21 mouse cellular contexts compared by ENCODE assay signal in genomic region chr14:76694894-76695293, GRCm38 (mm10).
DNase-seq lines count a peak whose midpoint lies in the region; ATAC-seq and TF ChIP-seq lines count a peak whose summit lies in the region.
"Had no signal": no experiment of that assay in that cellular context is flagged by ENCODE, and none has a peak within 500 bp of the region (broad histone marks: within the 10 kb centered on the region; RNA-seq: fewer than 3 reads in every experiment).

No protein-coding gene starts in this region.

- WGBS in kidney, embryonic 16.5 days, result 45% methylated on average over 8 of the region's 8 CpGs
- WGBS in thymus, adult 2 months, result 18% methylated on average over 8 of the region's 8 CpGs
- 43% methylated on average over 8 of the region's 8 CpGs for WGBS in liver, embryonic 14.5 days (ENCODE audit: insufficient replicate concordance)
- WGBS in forebrain, embryonic 11.5 days, result 92% methylated on average over 8 of the region's 8 CpGs

- no peak for TF ChIP-seq POLR2A in thymus, adult 2 months (IDR thresholded peaks at IDR 0.05; ENCODE audit: control insufficient read depth, extremely low read depth, insufficient read depth, low read length, poor library complexity)

- no peak overlapping the region for H3K4me2 ChIP-seq in kidney, embryonic 16.5 days (replicated peaks; ENCODE audit: low read depth, low read length)
- H3K4me2 ChIP-seq in liver, embryonic 14.5 days (ENCODE audit: low read depth), result peak overlapping the region; percentile 61; the same call in 1 of the 2 replicates
- no peak overlapping the region for H3K4me2 ChIP-seq in forebrain, embryonic 11.5 days (ENCODE audit: low read depth, low read length, severe bottlenecking)
- H3K4me2 ChIP-seq: embryonic facial prominence, embryonic 13.5 days; forebrain, embryonic 15.5 days; heart, embryonic 11.5 days; hindbrain, embryonic 14.5 days; lung, embryonic 15.5 days; midbrain, embryonic 12.5 days; neural tube, embryonic 12.5 days had no signal

- H3K36me3 ChIP-seq in kidney, embryonic 16.5 days (ENCODE audit: insufficient read depth, low read length), result no peaks in the 10 kb centered on the region
- no peaks in the 10 kb centered on the region for H3K36me3 ChIP-seq in thymus, adult 2 months (ENCODE audit: control insufficient read depth, insufficient read depth, low read length)
- H3K36me3 ChIP-seq in liver, embryonic 14.5 days (replicated peaks; ENCODE audit: control insufficient read depth, insufficient read depth, low read depth), result no peaks in the 10 kb centered on the region
- H3K36me3 ChIP-seq in forebrain, embryonic 11.5 days (ENCODE audit: control insufficient read depth, insufficient read depth, low read length), result no peaks in the 10 kb centered on the region
- H3K36me3 ChIP-seq: embryonic facial prominence, embryonic 13.5 days; forebrain, embryonic 15.5 days; lung, embryonic 15.5 days; midbrain, embryonic 12.5 days; neural tube, embryonic 12.5 days had no signal

- H3K9me3 ChIP-seq in kidney, embryonic 16.5 days (ENCODE audit: low read length), result no peaks in the 10 kb centered on the region
- no peaks in the 10 kb centered on the region for H3K9me3 ChIP-seq in liver, embryonic 14.5 days (ENCODE audit: control insufficient read depth, low read length)
- H3K9me3 ChIP-seq in forebrain, embryonic 11.5 days (ENCODE audit: control insufficient read depth, low read length), result no peaks in the 10 kb centered on the region
- H3K9me3 ChIP-seq: embryonic facial prominence, embryonic 13.5 days; forebrain, embryonic 15.5 days; lung, embryonic 15.5 days; midbrain, embryonic 12.5 days; neural tube, embryonic 12.5 days had no signal

- no peak for TF ChIP-seq EP300 in liver, embryonic 14.5 days (IDR thresholded peaks at IDR 0.05; ENCODE audit: low read depth)

- peak overlapping the region; percentile 94 for H3K27ac ChIP-seq in kidney, embryonic 16.5 days (ENCODE audit: low read length)
- H3K27ac ChIP-seq in thymus, adult 2 months (ENCODE audit: control insufficient read depth, insufficient read depth, low read length), result no peak overlapping the region
- H3K27ac ChIP-seq in liver, embryonic 14.5 days, result no peak overlapping the region
- no peak overlapping the region for H3K27ac ChIP-seq in forebrain, embryonic 11.5 days (ENCODE audit: low read depth, low read length)
- H3K27ac ChIP-seq: midbrain, embryonic 12.5 days; neural tube, embryonic 12.5 days had no signal

- no peak overlapping the region for H3K4me3 ChIP-seq in kidney, embryonic 16.5 days (ENCODE audit: low read length)
- no peak overlapping the region for H3K4me3 ChIP-seq in thymus, adult 2 months (ENCODE audit: control insufficient read depth, insufficient read depth, low read length)
- H3K4me3 ChIP-seq in liver, embryonic 14.5 days (ENCODE audit: insufficient read depth in 1 of 2, low read depth in 2 of 2, low read length in 2 of 2), result no peak overlapping the region
- H3K4me3 ChIP-seq in forebrain, embryonic 11.5 days (ENCODE audit: low read depth, low read length), result no peak overlapping the region
- H3K4me3 ChIP-seq: embryonic facial prominence, embryonic 13.5 days; forebrain, embryonic 15.5 days; lung, embryonic 15.5 days; midbrain, embryonic 12.5 days; neural tube, embryonic 12.5 days had no signal

- H3K9ac ChIP-seq in kidney, embryonic 16.5 days (replicated peaks; ENCODE audit: low read length), result no peak overlapping the region
- no peak overlapping the region for H3K9ac ChIP-seq in liver, embryonic 14.5 days (replicated peaks)
- H3K9ac ChIP-seq in forebrain, embryonic 11.5 days (ENCODE audit: low read length), result no peak overlapping the region
- H3K9ac ChIP-seq: embryonic facial prominence, embryonic 13.5 days; forebrain, embryonic 15.5 days; hindbrain, embryonic 14.5 days; lung, embryonic 15.5 days; midbrain, embryonic 12.5 days; neural tube, embryonic 12.5 days had no signal

- peaks cover 70% of the 10 kb centered on the region for H3K4me1 ChIP-seq in kidney, embryonic 16.5 days (ENCODE audit: insufficient read depth, low read length)
- peaks cover 29% of the 10 kb centered on the region for H3K4me1 ChIP-seq in thymus, adult 2 months (replicated peaks; ENCODE audit: control insufficient read depth, insufficient read depth, low read length)
- peaks cover 5 to 48% of the 10 kb centered on the region in 2 experiments for H3K4me1 ChIP-seq in liver, embryonic 14.5 days (replicated peaks; ENCODE audit: control insufficient read depth in 2 of 2, insufficient read depth in 2 of 2, low read length in 1 of 2)
- 0 out of 2 replicates have a peak, but pooled peaks cover 5% of the 10 kb centered on the region for H3K4me1 ChIP-seq in forebrain, embryonic 11.5 days (replicated peaks; ENCODE audit: control insufficient read depth, insufficient read depth, low read length)
- H3K4me1 ChIP-seq: forebrain, embryonic 15.5 days had no signal

- TF ChIP-seq CTCF in thymus, adult 2 months (IDR thresholded peaks at IDR 0.05; ENCODE audit: borderline replicate concordance, control insufficient read depth, extremely low read depth, insufficient read depth, low read length, poor library complexity), result no peak
- no peak for TF ChIP-seq CTCF in liver, embryonic 14.5 days (IDR thresholded peaks at IDR 0.05; ENCODE audit: low read depth)

- ATAC-seq in kidney, embryonic 16.5 days (ENCODE audit: low FRiP score, low TSS enrichment), result no peak
- no peak for ATAC-seq in liver, embryonic 14.5 days (ENCODE audit: insufficient read depth)
- ATAC-seq in forebrain, embryonic 11.5 days (replicated peaks; ENCODE audit: low FRiP score), result no peak
- ATAC-seq: activated CD4-positive, CD25-positive, alpha-beta regulatory T cell, adult 4 months; CD4-positive, CD25-positive, alpha-beta regulatory T cell, adult 4 months; forebrain, embryonic 15.5 days had no signal

- H3K27me3 ChIP-seq in kidney, embryonic 16.5 days (ENCODE audit: insufficient read depth, low read length), result no peaks in the 10 kb centered on the region
- no peaks in the 10 kb centered on the region for H3K27me3 ChIP-seq in thymus, adult 2 months (ENCODE audit: control insufficient read depth, insufficient read depth, low read length)
- no peaks in the 10 kb centered on the region for H3K27me3 ChIP-seq in liver, embryonic 14.5 days (ENCODE audit: control insufficient read depth, insufficient read depth, low read length)
- no peaks in the 10 kb centered on the region for H3K27me3 ChIP-seq in forebrain, embryonic 11.5 days (ENCODE audit: control insufficient read depth, insufficient read depth, low read length)
- H3K27me3 ChIP-seq: embryonic facial prominence, embryonic 13.5 days; forebrain, embryonic 15.5 days; lung, embryonic 15.5 days; midbrain, embryonic 12.5 days; neural tube, embryonic 12.5 days had no signal

- DNase-seq in kidney, postnatal 36 days, result no peak
- DNase-seq in thymus, postnatal 14 days, result peak; percentile 61
- no peak for DNase-seq in thymus, adult 2 months
- DNase-seq in liver, embryonic 14.5 days (ENCODE audit: low read depth in 3 of 3, low spot score in 3 of 3), result no peak
- no peak for DNase-seq in left cerebral cortex, adult 9 months (ENCODE audit: low spot score in 2 of 2)
- DNase-seq in forebrain, embryonic 11.5 days (ENCODE audit: low spot score), result no peak
- DNase-seq: adrenal gland, postnatal 10 days; cerebellum, adult 9-10 months; gastrocnemius, postnatal 36 days; heart, postnatal 14 days; lung, postnatal 4 days had no signal
